Mouse (Mus musculus) testis, adult 2 months (tissue): ENCODE measurements around the gene Etfbkmt. TPM values are rescaled to one million over a fixed set of nuclear protein-coding genes. Genes with fewer than 3 reads are reported as not detected.

Experiments
- H3K27ac ChIP-seq: fragments of 200-500 bp; 2 replicates; pipeline ENCODE4 v1.5.1; 2012; ENCODE audit warnings: low read depth, low read length; ENCODE audit not compliant: control insufficient read depth, insufficient read depth
- H3K27me3 ChIP-seq: fragments of 200-500 bp; 2 replicates; pipeline ENCODE4 v1.6.1; 2012; ENCODE audit warnings: mild to moderate bottlenecking, low read length, moderate library complexity; ENCODE audit not compliant: control insufficient read depth, insufficient read depth
- H3K36me3 ChIP-seq: fragments of 200-500 bp; 2 replicates; pipeline ENCODE4 v1.6.1; 2012; ENCODE audit warnings: mild to moderate bottlenecking, low read length; ENCODE audit not compliant: control insufficient read depth, insufficient read depth
- H3K4me1 ChIP-seq: fragments of 200-500 bp; 2 replicates; pipeline ENCODE4 v1.6.1; 2012; ENCODE audit warnings: low read length; ENCODE audit not compliant: control insufficient read depth, insufficient read depth
- H3K4me3 ChIP-seq: fragments of 200-500 bp; 2 replicates; pipeline ENCODE4 v1.5.1; 2012; ENCODE audit warnings: low read depth, mild to moderate bottlenecking, low read length, moderate library complexity, mixed read lengths; ENCODE audit not compliant: control insufficient read depth
- CTCF ChIP-seq: fragments of 200-500 bp; IDR thresholded peaks from 2 replicates; pipeline ENCODE4 v1.5.1; 2012; ENCODE audit warnings: low read depth, mild to moderate bottlenecking, inconsistent platforms, low read length, moderate library complexity; ENCODE audit not compliant: control insufficient read depth, insufficient read depth, insufficient replicate concordance
- POLR2A ChIP-seq: fragments of 200-500 bp; IDR thresholded peaks from 2 replicates; pipeline ENCODE4 v1.6.1; 2012; ENCODE audit warnings: low read depth, mild to moderate bottlenecking, inconsistent platforms, low read length, moderate library complexity; ENCODE audit not compliant: control insufficient read depth
- polyA plus RNA-seq: library from polyadenylated mRNA; depleted of rRNA; stranded (reverse); fragments of >200 nt; gene quantifications from 2 replicates; pipeline ENCODE4 v1.2.3, GENCODE M21; 2012; rRNA removed

Etfbkmt gene
- polyA plus RNA-seq = 12.6 and 17.5 TPM in 2 replicates

GRCm38 (mm10) chr6:149139471-149139870 lies at the start of gene Etfbkmt:
TSS of gene Etfbkmt (plus strand) at chr6:149139849.
- Histone ChIP-seq H3K36me3 (no peaks in the 10 kb centered on the region), H3K27ac (no peak within 1 kb of the TSS), H3K4me1 (no peaks in the 10 kb centered on the region), H3K27me3 (no peaks in the 10 kb centered on the region), H3K4me3 (peak within 1 kb of the TSS; percentile 70)
- TF ChIP-seq POLR2A = no peak
- no peak for TF ChIP-seq CTCF

GRCm38 (mm10) chr6:149092406-149092805 lies 47.2 kb upstream of the Etfbkmt start:
- Histone ChIP-seq H3K27me3 (no peaks in the 10 kb centered on the region), H3K4me1 (no peaks in the 10 kb centered on the region), H3K27ac (no peak overlapping the region), H3K4me3 (no peak overlapping the region), H3K36me3 (no peaks in the 10 kb centered on the region)
- TF ChIP-seq POLR2A (no peak), CTCF (no peak)

DNA sequence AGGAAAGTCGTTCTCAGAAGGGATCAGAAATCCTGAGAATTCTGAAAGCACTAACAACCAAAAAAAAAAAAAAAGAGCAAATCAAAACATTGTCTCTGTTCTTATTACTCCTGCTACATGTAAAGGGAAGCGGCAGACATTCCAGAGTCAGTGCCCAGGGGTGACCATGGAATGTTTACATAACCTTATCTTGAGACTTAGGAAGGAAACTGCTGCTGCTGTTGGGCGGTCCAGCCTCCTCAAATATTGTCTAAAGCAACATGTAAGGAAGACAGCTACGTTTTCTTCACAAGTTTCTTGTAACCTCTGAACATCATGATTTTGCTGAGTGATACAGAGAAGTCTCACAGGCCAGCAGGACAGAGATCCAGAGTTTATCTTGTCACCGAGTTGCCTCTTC lies 46.2 kb upstream of the Etfbkmt start:
- H3K27me3 ChIP-seq = no peaks in the 10 kb centered on the region
- no peak overlapping the region for H3K27ac ChIP-seq
- H3K36me3 ChIP-seq = no peaks in the 10 kb centered on the region
- H3K4me3 ChIP-seq = no peak overlapping the region
- no peak for TF ChIP-seq CTCF
- no peak for TF ChIP-seq POLR2A
- H3K4me1 ChIP-seq = no peaks in the 10 kb centered on the region

GRCm38 (mm10) chr6:149094555-149094954 lies 45.1 kb upstream of the Etfbkmt start:
- Histone ChIP-seq H3K4me3 (no peak overlapping the region), H3K27ac (no peak overlapping the region), H3K27me3 (no peaks in the 10 kb centered on the region), H3K36me3 (no peaks in the 10 kb centered on the region), H3K4me1 (no peaks in the 10 kb centered on the region)
- TF ChIP-seq CTCF (no peak), POLR2A (no peak)

DNA sequence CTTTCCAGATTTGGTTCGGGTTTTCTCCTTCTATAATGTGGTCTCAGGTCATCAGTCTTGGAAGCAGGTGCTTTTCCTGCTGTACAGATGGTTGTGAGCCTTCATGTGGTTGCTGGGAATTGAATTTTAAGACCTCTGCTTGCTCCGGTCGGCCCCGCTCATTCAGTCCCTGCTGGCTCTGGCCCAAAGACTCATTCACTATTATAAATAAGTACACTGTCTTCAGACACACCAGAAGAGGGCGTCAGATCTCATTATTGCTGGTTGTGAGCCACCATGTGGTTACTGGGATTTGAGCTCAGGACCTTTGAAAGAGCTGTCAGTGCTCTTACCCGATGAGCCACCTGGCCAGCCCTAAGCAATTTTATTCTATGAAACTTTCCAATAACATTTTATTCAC lies 44.3 kb upstream of the Etfbkmt start:
- H3K4me1 ChIP-seq = no peaks in the 10 kb centered on the region; the same call in 1 of the 2 replicates
- no peak overlapping the region for H3K27ac ChIP-seq
- TF ChIP-seq POLR2A = no peak
- no peaks in the 10 kb centered on the region for H3K27me3 ChIP-seq
- no peak overlapping the region for H3K4me3 ChIP-seq
- no peaks in the 10 kb centered on the region for H3K36me3 ChIP-seq

- Histone ChIP-seq H3K27ac (no peak overlapping the region), H3K27me3 (no peaks in the 10 kb centered on the region), H3K4me3 (no peak overlapping the region), H3K36me3 (no peaks in the 10 kb centered on the region), H3K4me1 (no peaks in the 10 kb centered on the region; the same call in 1 of the 2 replicates)
- no peak for TF ChIP-seq POLR2A
- TF ChIP-seq CTCF = no peak
Measured at GRCm38 (mm10) chr6:149096233-149096632, 43.4 kb upstream of the Etfbkmt start.

GRCm38 (mm10) chr6:149097276-149097675 lies 42.4 kb upstream of the Etfbkmt start:
- no peaks in the 10 kb centered on the region for H3K27me3 ChIP-seq
- no peak overlapping the region for H3K4me3 ChIP-seq
- TF ChIP-seq POLR2A (no peak), CTCF (no peak)
- H3K36me3 ChIP-seq = no peaks in the 10 kb centered on the region
- H3K4me1 ChIP-seq = no peaks in the 10 kb centered on the region; the same call in 1 of the 2 replicates
- H3K27ac ChIP-seq = no peak overlapping the region

DNA sequence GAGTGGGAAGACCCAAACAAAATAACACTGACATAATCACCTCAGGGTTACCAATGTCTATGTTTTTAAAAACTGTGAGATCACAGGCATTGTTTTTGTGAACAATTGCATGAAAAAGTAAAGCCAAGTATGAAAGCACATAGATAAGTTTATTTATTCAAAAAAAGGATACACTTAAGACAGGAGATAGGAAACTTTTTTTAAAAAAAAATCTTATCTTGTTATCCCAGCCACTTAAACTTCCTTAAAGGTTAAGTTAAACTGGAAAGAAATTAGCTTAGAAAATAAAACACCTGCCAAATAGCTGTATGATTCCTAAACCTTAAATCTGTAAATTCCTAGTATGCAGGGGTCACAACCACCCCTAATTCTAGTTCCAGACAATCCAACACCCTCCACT lies 40.7 kb upstream of the Etfbkmt start:
- no peak for TF ChIP-seq POLR2A
- TF ChIP-seq CTCF = no peak
- Histone ChIP-seq H3K4me3 (no peak overlapping the region), H3K36me3 (no peaks in the 10 kb centered on the region), H3K4me1 (no peaks in the 10 kb centered on the region; the same call in 1 of the 2 replicates), H3K27ac (no peak overlapping the region), H3K27me3 (no peaks in the 10 kb centered on the region)
